Mouse (Mus musculus): ENCODE results near the gene Syne2.

DNA sequence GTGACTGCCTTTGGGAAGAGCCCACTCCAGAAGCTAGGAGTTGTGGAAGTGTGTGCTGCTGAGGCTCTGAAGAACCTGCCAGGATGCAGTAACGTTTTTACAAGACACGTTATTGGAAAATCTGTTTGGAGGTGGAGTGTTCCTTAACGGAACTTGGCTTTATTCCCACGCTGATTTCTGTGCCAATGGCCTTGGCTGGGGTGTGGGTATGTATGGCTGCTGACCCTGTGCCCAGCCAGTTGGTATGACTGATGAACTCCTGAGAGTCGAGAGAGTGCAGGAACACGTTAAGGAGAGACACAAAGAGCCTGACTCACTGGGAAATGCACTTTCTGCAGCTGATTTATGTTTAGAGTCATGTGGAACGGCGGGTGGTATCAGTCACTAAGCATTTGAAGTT is 200.7 kb downstream of the Syne2 start:
- TF ChIP-seq CTCF (IDR thresholded peaks at IDR 0.05; ENCODE audit: extremely low read depth, insufficient read depth, insufficient read length, insufficient replicate concordance) (no peak), POLR2A (IDR thresholded peaks at IDR 0.05; ENCODE audit: low read depth, low read length) (no peak)

Data from spleen, adult 2 months (tissue).